Mouse (Mus musculus) liver, embryonic 14.5 days (tissue): ENCODE data around the gene Ggt7. TPM values are rescaled to one million over a fixed set of nuclear protein-coding genes. Genes with fewer than 3 reads are reported as not detected.

Source experiments
- ATAC-seq: fragments of 200-750 bp; cut with Nextera tagmentation; 2 replicates; pipeline ENCODE4 v1.8.0; 2017; ENCODE audit warnings: moderate number of reproducible peaks, mild to moderate bottlenecking, moderate library complexity; ENCODE audit not compliant: insufficient read depth
- DNase-seq, 3 experiments: peaks; one replicate each; pipeline ENCODE4 v3.0.0-alpha.2; 2012 to 2013; ENCODE audit warnings: low read depth in 3 of 3, low spot score in 3 of 3
- H3K27ac ChIP-seq: fragments of 300-500 bp; sonication (generic); 2 replicates; pipeline ENCODE4 v1.5.1; 2014; ENCODE audit warnings: moderate library complexity, mild to moderate bottlenecking, control low read depth, inconsistent platforms
- H3K27me3 ChIP-seq: fragments of 300-500 bp; sonication (generic); 2 replicates; pipeline ENCODE4 v1.6.1; 2014; ENCODE audit warnings: mild to moderate bottlenecking, low read length, moderate library complexity; ENCODE audit not compliant: control insufficient read depth, insufficient read depth
- H3K36me3 ChIP-seq: fragments of 300-500 bp; sonication (generic); replicated peaks from 2 replicates; pipeline ENCODE4 v1.6.1; 2014; ENCODE audit warnings: low read depth; ENCODE audit not compliant: control insufficient read depth, insufficient read depth
- H3K4me1 ChIP-seq, 2 experiments: fragments of 200-500 bp in 1 of 2; fragments of 300-500 bp in 1 of 2; sonication (generic) in 1 of 2; replicated peaks; 2 replicates each; pipeline ENCODE4 v1.6.1; 2012 to 2014; ENCODE audit warnings: antibody characterized with exemption in 1 of 2, inconsistent platforms in 1 of 2, low read length in 1 of 2; ENCODE audit not compliant: control insufficient read depth in 2 of 2, insufficient read depth in 2 of 2
- H3K4me2 ChIP-seq: fragments of 300-500 bp; sonication (generic); 2 replicates; pipeline ENCODE4 v1.6.1; 2014; ENCODE audit warnings: low read depth, mild to moderate bottlenecking, control low read depth, moderate library complexity
- H3K4me3 ChIP-seq, 2 experiments: fragments of 200-500 bp in 1 of 2; fragments of 300-500 bp in 1 of 2; sonication (generic) in 1 of 2; 2 replicates each; pipeline ENCODE4 v1.5.1; 2012 to 2014; ENCODE audit warnings: low read depth in 2 of 2, low read length in 2 of 2, mild to moderate bottlenecking in 2 of 2, control low read depth in 1 of 2, inconsistent platforms in 1 of 2, moderate library complexity in 1 of 2; ENCODE audit not compliant: insufficient read depth in 1 of 2
- H3K9ac ChIP-seq: fragments of 300-500 bp; sonication (generic); replicated peaks from 2 replicates; pipeline ENCODE4 v1.6.1; 2014; ENCODE audit warnings: mild to moderate bottlenecking, control low read depth, moderate library complexity
- H3K9me3 ChIP-seq: fragments of 300-500 bp; sonication (generic); 2 replicates; pipeline ENCODE4 v1.6.1; 2016; ENCODE audit warnings: low read length, mixed read lengths; ENCODE audit not compliant: control insufficient read depth
- CTCF ChIP-seq: IDR thresholded peaks from 2 replicates; pipeline ENCODE4 v1.5.1; 2016; ENCODE audit warnings: antibody characterized with exemption, low read depth, control low read depth
- EP300 ChIP-seq: IDR thresholded peaks from 2 replicates; pipeline ENCODE4 v1.6.1; 2016; ENCODE audit warnings: antibody characterized with exemption, low read depth
- WGBS: fragments of 180-500 bp; shearing (Covaris S2); extraction: QIAGEN DNeasy Blood & Tissue Kit; methylation state at CpG from one replicate; pipeline ENCODE4 v1.1.7; 2014; ENCODE audit not compliant: insufficient replicate concordance; 5-methylcytosine and 5-hydroxymethylcytosine counted together
- polyA plus RNA-seq, 2 experiments: library from polyadenylated mRNA; depleted of rRNA in 1 of 2; stranded (reverse) in 1 of 2; unstranded in 1 of 2; fragments of >200 nt; fragmentation: Nextera tagmentation in 1 of 2; extraction: Ambion mirVana in 1 of 2; gene quantifications; 2 replicates each; pipeline versions ENCODE4 v1.2.1 to v1.2.3; 2012 to 2014

Ggt7 gene
- polyA plus RNA-seq (2012; rRNA removed) (0.35 and 0.83 TPM in 2 replicates), polyA plus RNA-seq (2014; fragmentation: Nextera tagmentation; extraction: Ambion mirVana) (0.18 and 0.20 TPM in 2 replicates)

GRCm38 (mm10) chr2:155517455-155518423, at the start of gene Ggt7, which contains the start of gene Acss2:
Gene Ggt7 (minus strand): TSS chr2:155518237.
Gene Acss2 (plus strand): TSS chr2:155517948.
- Histone ChIP-seq H3K27me3 (peaks cover 12% of the 10 kb centered on the region), H3K27ac (peak within 1 kb of the TSS; percentile 75), H3K4me1 (peaks cover 12% of the 10 kb centered on the region in 2 experiments), H3K9me3 (no peaks in the 10 kb centered on the region), H3K36me3 (no peaks in the 10 kb centered on the region), H3K4me3 (peak within 1 kb of the TSS; percentile 77 to 92), H3K9ac (peak within 1 kb of the TSS; percentile 91), H3K4me2 (peak within 1 kb of the TSS; percentile 92)
- TF ChIP-seq EP300 (no peak), CTCF (peak; percentile 92)
- 3% methylated on average over 70 of the region's 70 CpGs for WGBS
- peak; percentile 98 for ATAC-seq
- peak; percentile 98 for DNase-seq

- H3K4me1 ChIP-seq = no peaks in the 10 kb centered on the region; a peak in 1 of 4 replicates
- H3K4me3 ChIP-seq = no peak overlapping the region
- H3K9ac ChIP-seq = no peak overlapping the region
- H3K9me3 ChIP-seq = no peaks in the 10 kb centered on the region
- no peak overlapping the region for H3K27ac ChIP-seq
- peaks cover 32% of the 10 kb centered on the region for H3K36me3 ChIP-seq
- DNase-seq (no peak), ATAC-seq (no peak)
- TF ChIP-seq EP300 = no peak
- TF ChIP-seq CTCF = no peak
- no peak overlapping the region for H3K4me2 ChIP-seq
- no peaks in the 10 kb centered on the region for H3K27me3 ChIP-seq
- 70% methylated on average over 5 of the region's 5 CpGs for WGBS
These were observed 49.7 kb upstream of the Ggt7 start for GRCm38 (mm10) chr2:155567751-155568150.

DNA sequence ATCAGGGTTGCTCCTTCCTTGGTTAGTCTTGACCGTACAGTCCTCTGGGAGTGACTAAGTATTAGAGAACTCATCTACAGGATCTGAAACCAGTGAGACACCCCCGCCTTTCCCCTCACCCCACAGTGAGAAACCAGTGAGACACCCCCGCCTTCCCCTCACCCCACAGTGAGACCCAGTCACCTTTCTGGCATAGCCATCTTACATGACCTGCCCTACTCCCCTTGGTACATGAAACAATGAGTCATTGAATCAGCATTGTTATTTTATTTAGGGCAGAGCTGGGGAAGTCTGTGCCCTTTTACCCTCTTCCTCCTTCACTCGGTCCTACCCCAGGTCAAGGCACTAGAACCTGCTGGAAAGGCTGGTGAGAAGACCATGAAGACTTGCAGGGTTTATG, 44.9 kb upstream of the Ggt7 start:
- no peak overlapping the region for H3K9ac ChIP-seq
- H3K9me3 ChIP-seq = no peaks in the 10 kb centered on the region
- no peaks in the 10 kb centered on the region for H3K27me3 ChIP-seq
- ATAC-seq (no peak), DNase-seq (no peak)
- 66% methylated on average over 4 of the region's 4 CpGs for WGBS
- no peak overlapping the region for H3K4me2 ChIP-seq
- H3K36me3 ChIP-seq = peaks cover 33% of the 10 kb centered on the region
- no peak overlapping the region for H3K27ac ChIP-seq
- no peaks in the 10 kb centered on the region for H3K4me1 ChIP-seq
- no peak overlapping the region for H3K4me3 ChIP-seq
- TF ChIP-seq EP300 = no peak

GRCm38 (mm10) chr2:155562209-155562608, 44.2 kb upstream of the Ggt7 start:
- H3K27me3 ChIP-seq = no peaks in the 10 kb centered on the region
- H3K4me2 ChIP-seq = no peak overlapping the region
- WGBS = 22% methylated on average over 1 of the region's 1 CpGs
- no peak for DNase-seq
- H3K4me3 ChIP-seq = no peak overlapping the region
- TF ChIP-seq EP300 (no peak), CTCF (no peak)
- no peak overlapping the region for H3K27ac ChIP-seq
- H3K4me1 ChIP-seq = no peaks in the 10 kb centered on the region
- H3K9ac ChIP-seq = no peak overlapping the region
- no peaks in the 10 kb centered on the region for H3K9me3 ChIP-seq
- no peak for ATAC-seq
- H3K36me3 ChIP-seq = peaks cover 28% of the 10 kb centered on the region

- ATAC-seq (no peak), DNase-seq (no peak)
- no peak overlapping the region for H3K9ac ChIP-seq
- no peaks in the 10 kb centered on the region for H3K9me3 ChIP-seq
- H3K4me1 ChIP-seq = peaks cover 10 to 14% of the 10 kb centered on the region in 2 experiments
- no peaks in the 10 kb centered on the region for H3K27me3 ChIP-seq
- H3K4me3 ChIP-seq = no peak overlapping the region
- 56% methylated on average over 2 of the region's 2 CpGs for WGBS
- H3K27ac ChIP-seq = no peak overlapping the region
- no peak for TF ChIP-seq EP300
- TF ChIP-seq CTCF = no peak
- no peaks in the 10 kb centered on the region for H3K36me3 ChIP-seq
- H3K4me2 ChIP-seq = no peak overlapping the region
These were observed 36.5 kb upstream of the Ggt7 start for GRCm38 (mm10) chr2:155554426-155554985.
